Mouse (Mus musculus): ENCODE data around the gene Mmab.

The Mmab gene

DNA sequence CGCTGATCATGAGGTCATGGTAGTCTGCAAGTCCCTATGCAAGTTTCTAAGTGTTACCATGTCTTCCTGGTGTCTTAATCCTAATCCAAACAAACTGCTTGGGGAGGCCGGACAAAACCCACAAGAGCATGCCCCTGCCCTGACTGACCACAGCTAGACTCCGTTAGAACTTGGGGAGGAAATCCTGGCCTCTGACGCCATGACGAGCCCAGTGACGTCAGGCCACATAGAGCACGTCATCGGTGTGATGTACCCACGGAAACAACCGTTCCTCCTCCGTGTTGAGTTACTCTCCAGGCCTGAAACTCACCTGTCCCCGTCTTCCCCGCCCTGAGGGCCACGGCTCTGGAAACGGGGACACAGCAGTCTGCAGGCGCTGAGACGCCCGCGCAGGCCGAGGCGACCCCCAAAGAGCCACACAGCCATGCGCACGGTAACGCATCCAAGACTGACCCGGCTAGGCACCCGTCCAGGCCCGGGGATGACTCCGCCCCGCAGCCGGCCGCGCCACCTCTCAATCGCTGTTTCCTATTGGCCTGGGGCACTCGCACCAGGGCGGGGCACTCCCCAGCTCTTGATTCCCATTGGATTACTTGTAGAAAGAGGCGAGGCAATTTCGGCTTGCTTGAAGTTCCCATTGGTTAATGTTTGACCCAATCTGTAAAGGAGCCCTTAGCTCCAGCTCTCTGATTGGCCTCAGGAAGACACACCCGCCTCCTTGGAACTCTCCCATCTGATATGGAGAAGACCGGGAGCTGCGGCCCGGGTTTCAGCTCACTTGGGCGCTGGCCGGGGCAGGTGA is at the start of gene Mmab, which contains the start of gene Mvk:
Mmab (minus strand) TSS at position 495 of the 802 bp plus-strand sequence.
Mvk (plus strand) TSS at position 704 of the 802 bp plus-strand sequence.
- peak; percentile 96 to 97 for DNase-seq

GRCm38 (mm10) chr5:114490241-114490640 is 46.4 kb upstream of the Mmab start:
- no peak for DNase-seq

- DNase-seq: no peak
Measured at GRCm38 (mm10) chr5:114489570-114489969, 45.7 kb upstream of the Mmab start.

GRCm38 (mm10) chr5:114485685-114486084 is 41.8 kb upstream of the Mmab start:
- DNase-seq: no peak

DNA sequence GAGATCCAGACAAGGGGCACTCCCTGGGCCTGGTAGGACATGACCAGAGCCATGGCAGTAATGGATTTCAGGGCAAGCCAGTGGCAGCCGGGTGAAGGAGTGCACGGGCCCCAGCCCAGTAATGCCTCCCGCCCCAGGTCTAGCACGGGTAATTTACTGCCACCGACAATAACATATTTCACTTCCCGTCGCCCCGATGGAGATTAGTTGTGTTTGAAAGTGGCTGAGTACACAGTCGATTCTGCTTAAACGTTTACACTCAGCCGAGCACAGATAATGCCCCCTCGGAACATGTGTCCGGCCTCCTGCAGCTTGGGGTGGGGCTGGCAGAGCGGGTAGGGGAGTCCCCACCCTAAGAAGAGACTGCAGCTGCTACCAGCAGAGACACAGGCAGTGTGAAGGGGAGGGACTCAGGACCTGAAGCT is 38.7 kb upstream of the Mmab start:
- DNase-seq: peak; percentile 38 to 53

DNA sequence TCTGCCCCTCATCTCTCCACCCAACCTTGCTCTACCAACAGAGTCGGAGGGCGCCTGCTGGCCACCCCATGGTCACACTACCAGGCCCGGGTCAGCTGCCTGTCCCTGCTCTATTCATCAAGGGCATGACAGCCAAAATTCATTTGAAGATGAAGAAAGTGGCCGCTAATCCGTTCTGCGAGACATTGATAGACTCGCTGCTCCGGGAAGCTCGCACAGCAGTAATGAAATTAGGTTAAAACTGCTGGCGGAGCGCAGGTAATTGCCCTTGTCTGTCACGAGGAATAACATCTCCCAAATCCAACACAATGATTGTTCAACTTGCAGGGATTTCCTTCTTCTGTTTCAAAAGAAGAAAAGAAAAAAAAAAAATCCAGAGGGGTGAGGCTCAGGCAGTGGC is 34.4 kb upstream of the Mmab start:
- no peak for DNase-seq

DNA sequence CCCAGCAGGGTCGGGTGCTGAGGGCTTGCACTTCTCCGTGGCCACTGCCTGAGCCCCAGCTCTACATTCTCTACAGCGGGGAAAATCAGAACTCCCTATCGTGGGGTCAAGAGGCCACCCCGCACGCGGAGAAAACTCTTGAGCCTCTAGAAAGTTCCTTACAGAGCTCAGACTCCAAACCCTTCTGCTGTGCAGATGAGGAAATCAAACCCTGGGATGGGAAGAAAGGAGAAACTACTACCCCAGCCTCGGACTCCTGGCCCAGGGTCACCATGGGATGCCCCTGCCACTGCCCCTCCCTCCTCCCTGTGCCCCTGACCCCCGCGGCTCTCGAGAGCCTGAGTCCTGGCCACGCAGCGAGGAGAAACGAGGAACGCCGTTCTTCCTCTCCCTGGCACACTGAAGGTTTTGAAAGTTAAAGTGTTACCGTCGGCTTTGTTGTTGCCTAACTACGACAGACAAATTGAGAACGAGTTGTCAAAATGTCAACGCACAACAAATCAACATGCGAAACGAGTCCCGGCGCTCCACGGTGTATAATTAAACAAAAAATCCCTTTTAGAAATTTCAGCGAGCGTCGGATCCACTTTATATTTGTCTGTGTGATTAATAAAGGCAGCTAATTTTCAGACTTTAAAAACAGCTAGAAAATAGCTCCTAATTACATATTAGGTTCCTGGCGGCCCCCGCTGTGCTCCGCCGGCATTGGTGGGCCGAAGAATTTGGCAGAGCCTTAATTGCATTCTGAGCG is 31.1 kb upstream of the Mmab start:
- DNase-seq: no peak

GRCm38 (mm10) chr5:114470359-114470758 is 26.5 kb upstream of the Mmab start:
- DNase-seq: no peak

- DNase-seq: no peak
Measured at GRCm38 (mm10) chr5:114468007-114468406, 24.1 kb upstream of the Mmab start.

GRCm38 (mm10) chr5:114467430-114467829 is 23.6 kb upstream of the Mmab start:
- no peak for DNase-seq

GRCm38 (mm10) chr5:114467019-114467418 is 23.2 kb upstream of the Mmab start:
- no peak for DNase-seq

- DNase-seq: peak; percentile 35 to 62
Measured at GRCm38 (mm10) chr5:114465641-114466040, 21.8 kb upstream of the Mmab start.

GRCm38 (mm10) chr5:114464561-114464960 is 20.7 kb upstream of the Mmab start:
- DNase-seq: no peak

- no peak for DNase-seq
Measured at GRCm38 (mm10) chr5:114462067-114463040, 18.5 kb upstream of the Mmab start.

GRCm38 (mm10) chr5:114461238-114461637 is 17.4 kb upstream of the Mmab start:
- DNase-seq: peak; percentile 84 to 87

GRCm38 (mm10) chr5:114456995-114457605 is 13.2 kb upstream of the Mmab start:
- DNase-seq: no peak

GRCm38 (mm10) chr5:114456287-114456686 is 12.4 kb upstream of the Mmab start:
- DNase-seq: no peak

GRCm38 (mm10) chr5:114449011-114449410 is 5.2 kb upstream of the Mmab start:
- no peak for DNase-seq

DNA sequence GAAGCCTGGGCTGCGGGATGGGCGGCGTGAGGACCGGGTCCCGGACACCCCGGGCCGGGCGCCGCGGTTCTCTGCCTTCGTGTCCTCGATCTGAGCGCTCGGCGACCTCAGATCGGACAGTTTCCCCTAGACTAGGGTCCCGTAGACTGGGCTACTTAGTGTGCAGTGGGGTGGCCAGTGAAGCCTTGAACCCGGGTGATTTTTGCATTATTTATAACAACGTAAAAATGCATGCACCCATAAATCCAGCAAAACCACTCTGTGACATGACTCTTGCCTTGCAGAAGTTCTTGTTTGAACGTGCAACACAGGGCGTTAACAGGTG is 470 bp upstream of the Mmab start:
- no peak for DNase-seq

GRCm38 (mm10) chr5:114435588-114435987 is 8.3 kb downstream of the Mmab start:
- DNase-seq: no peak

GRCm38 (mm10) chr5:114434359-114434758 is 9.5 kb downstream of the Mmab start:
- DNase-seq: no peak

- DNase-seq: no peak
Measured at GRCm38 (mm10) chr5:114429781-114430180, 14.1 kb downstream of the Mmab start.
